Comparison of ENCODE assay signal across 8 mouse cellular contexts in the genomic region with DNA sequence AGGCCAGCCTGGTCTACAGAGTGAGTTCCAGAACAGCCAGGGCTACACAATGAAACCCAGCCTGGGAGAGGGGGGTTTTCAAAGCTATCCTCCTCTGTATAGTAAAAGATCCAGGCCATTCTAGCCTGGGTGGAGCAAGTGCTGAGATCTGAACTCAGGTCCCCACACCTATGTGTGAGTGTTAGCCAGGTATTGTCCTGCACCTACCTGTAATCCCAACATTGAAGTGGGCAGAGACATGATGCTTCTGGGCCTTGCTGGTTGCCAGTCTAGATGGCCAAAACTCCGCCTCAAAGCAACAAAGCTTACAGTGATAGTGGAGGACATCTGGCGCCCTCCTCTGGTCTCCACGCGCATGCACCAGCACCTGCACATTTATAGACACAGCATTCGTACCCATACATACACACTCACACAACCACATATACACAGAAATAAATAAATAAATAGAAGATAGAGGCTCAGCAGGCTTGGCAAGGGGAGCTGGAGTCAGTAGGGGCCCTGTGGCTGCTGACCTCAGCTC. TPM values are rescaled to one million over a fixed set of nuclear protein-coding genes. Genes with fewer than 3 reads are reported as not detected.
DNase-seq lines count a peak whose midpoint lies in the region; ATAC-seq and TF ChIP-seq lines count a peak whose summit lies in the region.
"Had no signal": no experiment of that assay in that cellular context is flagged by ENCODE, and none has a peak within 500 bp of the region (broad histone marks: within the 10 kb centered on the region; RNA-seq: fewer than 3 reads in every experiment).

No protein-coding gene starts in this region.

- peak in 2 of 3 experiments; percentile 23 to 41; a peak in 4 of 6 replicates for TF ChIP-seq CTCF in MEL (IDR thresholded peaks at IDR 0.05 in 2 of 3, conservative IDR thresholded peaks at IDR 0.05 in 1 of 3; ENCODE audit: control insufficient read depth in 1 of 3, insufficient read depth in 1 of 3, low read depth in 2 of 3, low read length in 3 of 3, poor library complexity in 1 of 3, severe bottlenecking in 1 of 3)
- peak; percentile 61 for TF ChIP-seq CTCF in bone marrow, adult 2 months (IDR thresholded peaks at IDR 0.05; ENCODE audit: control insufficient read depth, insufficient read depth, low read length)
- TF ChIP-seq CTCF in liver, embryonic 14.5 days (IDR thresholded peaks at IDR 0.05; ENCODE audit: low read depth): peak; percentile 74

- no peak overlapping the region for H3K4me3 ChIP-seq in kidney, embryonic 14.5 days (ENCODE audit: low read length)
- no peak overlapping the region for H3K4me3 ChIP-seq in MEL (ENCODE audit: control insufficient read depth in 1 of 2, insufficient read depth in 1 of 2, low read depth in 2 of 2, low read length in 2 of 2)
- no peak overlapping the region for H3K4me3 ChIP-seq in bone marrow, adult 2 months (replicated peaks; ENCODE audit: control insufficient read depth, low read depth, low read length)
- H3K4me3 ChIP-seq in liver, embryonic 14.5 days (ENCODE audit: insufficient read depth in 1 of 2, low read depth in 2 of 2, low read length in 2 of 2): no peak overlapping the region
- H3K4me3 ChIP-seq: lung, embryonic 15.5 days had no signal

- no peak for TF ChIP-seq EP300 in MEL (IDR thresholded peaks at IDR 0.05; ENCODE audit: low read depth in 1 of 2, low read length in 2 of 2)
- no peak for TF ChIP-seq EP300 in liver, embryonic 14.5 days (IDR thresholded peaks at IDR 0.05; ENCODE audit: low read depth)

- peak; percentile 56 for DNase-seq in kidney, adult 18-20 months
- DNase-seq in MEL (ENCODE audit: low read depth, low spot score): no peak
- DNase-seq in forelimb bud, embryonic 11.5 days (ENCODE audit: low read depth, low spot score): peak; percentile 47
- peak in 1 of 3 experiments; percentile 9 for DNase-seq in liver, embryonic 14.5 days (ENCODE audit: low read depth in 3 of 3, low spot score in 3 of 3)
- peak; percentile 37 for DNase-seq in thymus, postnatal 25 days

- peaks cover 99% of the 10 kb centered on the region for H3K36me3 ChIP-seq in kidney, embryonic 14.5 days (ENCODE audit: control insufficient read depth, insufficient read depth, low read length)
- no peaks in the 10 kb centered on the region for H3K36me3 ChIP-seq in MEL (ENCODE audit: control insufficient read depth in 1 of 2, insufficient read depth in 2 of 2, low read length in 2 of 2)
- no peaks in the 10 kb centered on the region for H3K36me3 ChIP-seq in liver, embryonic 14.5 days (replicated peaks; ENCODE audit: control insufficient read depth, insufficient read depth, low read depth)

- H3K4me1 ChIP-seq in kidney, embryonic 14.5 days (ENCODE audit: control insufficient read depth, insufficient read depth, low read length): no peaks in the 10 kb centered on the region
- H3K4me1 ChIP-seq in MEL (ENCODE audit: control insufficient read depth in 1 of 2, insufficient read depth in 2 of 2, low read length in 2 of 2): no peaks in the 10 kb centered on the region
- H3K4me1 ChIP-seq in bone marrow, adult 2 months (ENCODE audit: control insufficient read depth, insufficient read depth, low read length): no peaks in the 10 kb centered on the region
- H3K4me1 ChIP-seq in liver, embryonic 14.5 days (replicated peaks; ENCODE audit: control insufficient read depth in 2 of 2, insufficient read depth in 2 of 2, low read length in 1 of 2): no peaks in the 10 kb centered on the region
- H3K4me1 ChIP-seq: lung, embryonic 15.5 days had no signal

- no peak overlapping the region for H3K9ac ChIP-seq in kidney, embryonic 14.5 days (ENCODE audit: low read depth, low read length)
- H3K9ac ChIP-seq in MEL (ENCODE audit: control insufficient read depth, low read depth, low read length, poor library complexity, severe bottlenecking): no peak overlapping the region
- H3K9ac ChIP-seq in liver, embryonic 14.5 days (replicated peaks): no peak overlapping the region
- H3K9ac ChIP-seq: lung, embryonic 15.5 days had no signal

- H3K27ac ChIP-seq in kidney, embryonic 14.5 days (ENCODE audit: low read depth, low read length): no peak overlapping the region
- H3K27ac ChIP-seq in MEL (ENCODE audit: control insufficient read depth, low read depth, low read length): no peak overlapping the region
- no peak overlapping the region for H3K27ac ChIP-seq in bone marrow, adult 2 months (ENCODE audit: control insufficient read depth, insufficient read depth, low read depth, low read length, poor library complexity)
- no peak overlapping the region for H3K27ac ChIP-seq in liver, embryonic 14.5 days
- H3K27ac ChIP-seq: lung, embryonic 15.5 days had no signal

- H3K9me3 ChIP-seq in kidney, embryonic 14.5 days (ENCODE audit: control insufficient read depth, low read length): no peaks in the 10 kb centered on the region
- H3K9me3 ChIP-seq in MEL (replicated peaks; ENCODE audit: insufficient read depth, low read length): no peaks in the 10 kb centered on the region
- H3K9me3 ChIP-seq in liver, embryonic 14.5 days (ENCODE audit: control insufficient read depth, low read length): no peaks in the 10 kb centered on the region
- H3K9me3 ChIP-seq: lung, embryonic 15.5 days had no signal

- TF ChIP-seq RAD21 in MEL (IDR thresholded peaks at IDR 0.05; ENCODE audit: low read depth, low read length): no peak; the same call in 1 of the 2 replicates

- no peak for TF ChIP-seq POLR2A in MEL (IDR thresholded peaks at IDR 0.05; ENCODE audit: control insufficient read depth in 1 of 2, insufficient read depth in 1 of 2, low read depth in 1 of 2, low read length in 2 of 2, poor library complexity in 1 of 2)
- TF ChIP-seq POLR2A in bone marrow, adult 2 months (IDR thresholded peaks at IDR 0.05; ENCODE audit: borderline replicate concordance, control insufficient read depth, low read depth, low read length): no peak

- 73% methylated on average over 5 of the region's 5 CpGs for WGBS in kidney, embryonic 14.5 days
- 63% methylated on average over 5 of the region's 5 CpGs for WGBS in bone marrow, adult 2 months
- 56% methylated on average over 5 of the region's 5 CpGs for WGBS in liver, embryonic 14.5 days (ENCODE audit: insufficient replicate concordance)

- no peaks in the 10 kb centered on the region for H3K79me2 ChIP-seq in MEL (ENCODE audit: control insufficient read depth, insufficient read depth, low read length, poor library complexity)

- H3K4me2 ChIP-seq in kidney, embryonic 14.5 days (replicated peaks; ENCODE audit: low read depth, low read length): no peak overlapping the region
- no peak overlapping the region for H3K4me2 ChIP-seq in liver, embryonic 14.5 days (ENCODE audit: low read depth)
- H3K4me2 ChIP-seq: lung, embryonic 15.5 days had no signal

- ATAC-seq in kidney, embryonic 14.5 days (ENCODE audit: low FRiP score, low TSS enrichment): no peak
- ATAC-seq in liver, embryonic 14.5 days (ENCODE audit: insufficient read depth): no peak

- no peaks in the 10 kb centered on the region for H3K27me3 ChIP-seq in kidney, embryonic 14.5 days (ENCODE audit: control insufficient read depth, insufficient read depth, low read length)
- no peaks in the 10 kb centered on the region for H3K27me3 ChIP-seq in MEL (ENCODE audit: control insufficient read depth in 1 of 2, insufficient read depth in 2 of 2, low read length in 2 of 2)
- no peaks in the 10 kb centered on the region for H3K27me3 ChIP-seq in liver, embryonic 14.5 days (ENCODE audit: control insufficient read depth, insufficient read depth, low read length)
- H3K27me3 ChIP-seq: lung, embryonic 15.5 days had no signal

TF ChIP-seq in MEL, 35 proteins besides CTCF, POLR2A, EP300 and RAD21:
- peak; percentile 27; the same call in 1 of the 2 replicates for TF ChIP-seq SMC3 (IDR thresholded peaks at IDR 0.05; ENCODE audit: low read depth, low read length)
- TF ChIP-seq ETS1 (IDR thresholded peaks at IDR 0.05; ENCODE audit: low read depth, low read length): no peak

RNA-seq across cellular contexts. Expression of a gene that starts 28.3 kb away (rescaled TPM):
- polyA plus RNA-seq in kidney, embryonic 14.5 days (2014; fragmentation: Nextera tagmentation; extraction: Ambion mirVana): not detected in 2 replicates
- total RNA-seq in MEL (2012; rRNA removed): not detected in 2 replicates
- not detected for polyA plus RNA-seq in MEL (2012; ENCODE audit: insufficient read depth in 1 of 2, insufficient read length in 2 of 2, low read depth in 1 of 2, low replicate concordance in 2 of 2, missing spikeins in 1 of 2)
- polyA plus RNA-seq in bone marrow, adult 2 months (2011; ENCODE audit: insufficient read depth, insufficient read length, low replicate concordance, missing spikeins): not detected in 2 replicates
- polyA plus RNA-seq in liver, embryonic 14.5 days (2012; rRNA removed): not detected in 2 replicates
- not detected in 2 replicates for polyA plus RNA-seq in liver, embryonic 14.5 days (2014; fragmentation: Nextera tagmentation; extraction: Ambion mirVana)

RNA-seq across cellular contexts. Expression of a gene that starts 47.5 kb away (rescaled TPM):
- 58.3 and 91.2 TPM in 2 replicates for polyA plus RNA-seq in kidney, embryonic 14.5 days (2014; fragmentation: Nextera tagmentation; extraction: Ambion mirVana)
- 25.4 and 27.1 TPM in 2 replicates for total RNA-seq in MEL (2012; rRNA removed)
- polyA plus RNA-seq in MEL (2012; ENCODE audit: insufficient read depth in 1 of 2, insufficient read length in 2 of 2, low read depth in 1 of 2, low replicate concordance in 2 of 2, missing spikeins in 1 of 2): 10 to 100 TPM in 1 of 2 experiments, not detected in 1; 99.6 TPM
- 108 and 168 TPM in 2 replicates for polyA plus RNA-seq in bone marrow, adult 2 months (2011; ENCODE audit: insufficient read depth, insufficient read length, low replicate concordance, missing spikeins)
- 20.2 and 27.4 TPM in 2 replicates for polyA plus RNA-seq in liver, embryonic 14.5 days (2012; rRNA removed)
- 25.9 and 29.6 TPM in 2 replicates for polyA plus RNA-seq in liver, embryonic 14.5 days (2014; fragmentation: Nextera tagmentation; extraction: Ambion mirVana)
